Mouse (Mus musculus) G1E (cell line): Measurements from ENCODE around the gene Chst11.

Experiments used
- CTCF ChIP-seq: IDR thresholded peaks from 2 replicates; pipeline ENCODE4 v1.5.1; 2012; ENCODE audit warnings: low read depth, low read length, inconsistent platforms, mixed read lengths
- GATA1 ChIP-seq: IDR thresholded peaks from 2 replicates; pipeline ENCODE4 v1.6.1; 2012; ENCODE audit warnings: borderline replicate concordance, low read length, inconsistent platforms, mixed read lengths
- GATA2 ChIP-seq: IDR thresholded peaks from 2 replicates; pipeline ENCODE4 v1.6.1; 2012; ENCODE audit warnings: low read depth, low read length, inconsistent platforms, borderline replicate concordance

- TF ChIP-seq CTCF (no peak), GATA1 (no peak), GATA2 (no peak)
These were observed 173.0 kb downstream of the Chst11 start for GRCm38 (mm10) chr10:83158322-83158721.
